Mouse (Mus musculus): ENCODE measurements around the gene Baiap2.

DNA sequence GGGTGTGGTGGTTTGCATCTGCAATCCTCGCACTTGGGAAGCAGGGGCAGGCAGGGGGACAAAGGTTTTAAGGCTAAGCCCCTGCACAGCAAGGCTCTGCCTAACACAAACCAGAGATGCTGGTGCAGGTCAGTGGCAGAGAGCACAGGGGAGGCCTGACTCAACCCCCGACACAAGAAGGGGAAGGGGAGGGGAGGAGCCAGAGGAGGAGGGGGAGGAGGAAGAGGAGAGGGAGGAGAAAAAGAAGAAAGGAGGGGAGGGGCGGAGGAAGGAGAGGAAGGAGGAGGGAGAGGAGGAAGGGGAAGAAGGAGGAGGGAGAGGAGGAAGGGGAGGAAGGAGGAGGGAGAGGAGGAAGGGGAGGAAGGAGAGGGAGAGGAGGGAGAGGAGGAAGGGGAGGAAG is 91.7 kb downstream of the Baiap2 start:
- TF ChIP-seq CTCF (conservative IDR thresholded peaks at IDR 0.05; ENCODE audit: low read length) = no peak
- TF ChIP-seq NANOG (IDR thresholded peaks at IDR 0.05; ENCODE audit: borderline replicate concordance, low read length) = no peak

Data from E14TG2a.4 (cell line).